Mouse (Mus musculus): ENCODE results near the gene Slc25a22.

Gene Slc25a22

GRCm38 (mm10) chr7:141387807-141388486 lies 49.7 kb downstream of the Slc25a22 start:
- no peak for DNase-seq (ENCODE audit: inconsistent age in 2 of 2, low spot score in 1 of 2)

GRCm38 (mm10) chr7:141381068-141381835 lies 56.4 kb downstream of the Slc25a22 start:
- peak in 1 of 2 experiments; percentile 51 for DNase-seq (ENCODE audit: inconsistent age in 2 of 2, low spot score in 1 of 2)

All from adrenal gland, adult (tissue).